ENCODE assay signal across 12 mouse cellular contexts in the genomic region with DNA sequence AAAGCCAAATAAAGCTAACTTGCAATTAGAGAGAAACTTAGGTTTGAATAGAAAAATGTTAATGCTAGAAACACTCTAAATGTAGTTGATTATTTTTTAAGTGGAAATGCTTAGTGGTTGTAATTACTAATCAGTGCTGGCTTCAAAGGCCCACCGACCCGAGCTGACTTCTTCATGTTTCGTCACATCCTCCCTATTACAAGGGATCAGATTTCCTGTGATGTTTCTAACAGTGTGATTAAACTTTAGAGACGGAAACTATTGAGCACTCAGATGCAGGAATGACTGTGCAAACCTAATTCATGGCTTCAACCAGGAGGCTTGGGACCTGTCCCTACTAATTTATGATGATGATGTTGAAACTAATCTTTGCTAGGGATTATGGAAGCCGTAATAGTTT.
"Had no signal": no experiment of that assay in that cellular context is flagged by ENCODE, and none has a peak within 500 bp of the region (broad histone marks: within the 10 kb centered on the region; RNA-seq: fewer than 3 reads in every experiment).

No protein-coding gene starts in this region.

- ATAC-seq: midbrain, embryonic 15.5 days had no signal

- H3K4me3 ChIP-seq: liver, embryonic 13.5 days; midbrain, embryonic 12.5 days; midbrain, embryonic 15.5 days; neural tube, embryonic 13.5 days had no signal

- DNase-seq: kidney, adult 9 months; kidney, postnatal 14 days; kidney, postnatal 4 days; liver, embryonic 13.5 days; lung, adult 2 months; lung, postnatal 14 days; thymus, adult 18-20 months; thymus, postnatal 4 days had no signal

- H3K27ac ChIP-seq: liver, embryonic 13.5 days; macrophage; midbrain, embryonic 12.5 days; midbrain, embryonic 15.5 days; neural tube, embryonic 13.5 days had no signal
